Mouse (Mus musculus): ENCODE results near the gene Kcnj4.

The Kcnj4 gene

GRCm38 (mm10) chr15:79435191-79435671 is 69.8 kb downstream of the Kcnj4 start:
- in situ Hi-C loops (cut with MboI, MseI), result no loop called here

All from T-helper 17 cell (primary cell).